Mouse (Mus musculus) G1E (cell line): ENCODE data around the gene Dpyd.

ENCODE experiments used
- CTCF ChIP-seq: IDR thresholded peaks from 2 replicates; pipeline ENCODE4 v1.5.1; 2012; ENCODE audit warnings: low read depth, low read length, inconsistent platforms, mixed read lengths
- GATA1 ChIP-seq: IDR thresholded peaks from 2 replicates; pipeline ENCODE4 v1.6.1; 2012; ENCODE audit warnings: borderline replicate concordance, low read length, inconsistent platforms, mixed read lengths
- GATA2 ChIP-seq: IDR thresholded peaks from 2 replicates; pipeline ENCODE4 v1.6.1; 2012; ENCODE audit warnings: low read depth, low read length, inconsistent platforms, borderline replicate concordance
- POLR2AphosphoS5 ChIP-seq: IDR thresholded peaks from 2 replicates; pipeline ENCODE4 v1.6.1; 2012; ENCODE audit warnings: low read depth, low read length, inconsistent platforms; ENCODE audit not compliant: insufficient replicate concordance

GRCm38 (mm10) chr3:118646024-118646570, 84.2 kb downstream of the Dpyd start:
- TF ChIP-seq CTCF (no peak), POLR2AphosphoS5 (no peak), GATA1 (no peak), GATA2 (no peak)
